Mouse (Mus musculus) thymus, adult 2 months (tissue): ENCODE data around the gene Cilp. TPM values are rescaled to one million over a fixed set of nuclear protein-coding genes. Genes with fewer than 3 reads are reported as not detected.

Experiments used
- DNase-seq: peaks from one replicate; pipeline ENCODE4 v3.0.0; 2021
- H3K27ac ChIP-seq: fragments of 200-500 bp; 2 replicates; pipeline ENCODE4 v1.5.1; 2012; ENCODE audit warnings: low read length, control low read depth; ENCODE audit not compliant: control insufficient read depth, insufficient read depth
- H3K27me3 ChIP-seq: fragments of 200-500 bp; 2 replicates; pipeline ENCODE4 v1.6.1; 2012; ENCODE audit warnings: mild to moderate bottlenecking, low read length, moderate library complexity, mixed read lengths; ENCODE audit not compliant: control insufficient read depth, insufficient read depth
- H3K36me3 ChIP-seq: fragments of 200-500 bp; 2 replicates; pipeline ENCODE4 v1.6.1; 2012; ENCODE audit warnings: mild to moderate bottlenecking, low read length, moderate library complexity; ENCODE audit not compliant: control insufficient read depth, insufficient read depth
- H3K4me1 ChIP-seq: fragments of 200-500 bp; replicated peaks from 2 replicates; pipeline ENCODE4 v1.6.1; 2012; ENCODE audit warnings: low read length; ENCODE audit not compliant: control insufficient read depth, insufficient read depth
- H3K4me3 ChIP-seq: fragments of 200-500 bp; 2 replicates; pipeline ENCODE4 v1.5.1; 2012; ENCODE audit warnings: mild to moderate bottlenecking, low read length, control low read depth, moderate library complexity; ENCODE audit not compliant: control insufficient read depth, insufficient read depth
- CTCF ChIP-seq: fragments of 200-500 bp; IDR thresholded peaks from 2 replicates; pipeline ENCODE4 v1.5.1; 2012; ENCODE audit warnings: mild to moderate bottlenecking, control low read depth, low read length, moderate library complexity, borderline replicate concordance; ENCODE audit not compliant: control insufficient read depth, poor library complexity, insufficient read depth; ENCODE audit errors: extremely low read depth
- POLR2A ChIP-seq: fragments of 200-500 bp; IDR thresholded peaks from 2 replicates; pipeline ENCODE4 v1.6.1; 2012; ENCODE audit warnings: mild to moderate bottlenecking, low read length, control low read depth, moderate library complexity; ENCODE audit not compliant: control insufficient read depth, poor library complexity, insufficient read depth; ENCODE audit errors: extremely low read depth
- WGBS: fragments of 180-500 bp; shearing (Covaris S2); methylation state at CpG from one replicate; pipeline ENCODE4 v1.1.7; 2018; 5-methylcytosine and 5-hydroxymethylcytosine counted together
- polyA plus RNA-seq: library from polyadenylated mRNA; depleted of rRNA; stranded (reverse); fragments of >200 nt; gene quantifications from 2 replicates; pipeline ENCODE4 v1.2.3, GENCODE M21; 2012

The Cilp gene
- polyA plus RNA-seq, 1 experiment = 1.8 TPM

- no peak overlapping the region for H3K27ac ChIP-seq
- TF ChIP-seq POLR2A (no peak), CTCF (no peak)
- WGBS = 2% methylated on average over 5 of the region's 5 CpGs
- peaks cover 5% of the 10 kb centered on the region for H3K4me1 ChIP-seq
- no peak overlapping the region for H3K4me3 ChIP-seq
- H3K27me3 ChIP-seq = no peaks in the 10 kb centered on the region
- H3K36me3 ChIP-seq = 0 out of 2 replicates have a peak, but pooled peaks cover 3% of the 10 kb centered on the region
- DNase-seq = no peak
Observed at GRCm38 (mm10) chr9:65293119-65293518, 28.1 kb downstream of the Cilp start.

- Histone ChIP-seq H3K4me3 (peak overlapping the region; percentile 25), H3K4me1 (peaks cover 5% of the 10 kb centered on the region), H3K36me3 (0 out of 2 replicates have a peak, but pooled peaks cover 3% of the 10 kb centered on the region), H3K27me3 (no peaks in the 10 kb centered on the region), H3K27ac (no peak overlapping the region)
- TF ChIP-seq CTCF = no peak
- no peak for TF ChIP-seq POLR2A
- under 1% methylated on average over 9 of the region's 9 CpGs for WGBS
- no peak for DNase-seq
Observed at GRCm38 (mm10) chr9:65293580-65293972, 28.6 kb downstream of the Cilp start.

GRCm38 (mm10) chr9:65293973-65294715 is 29.2 kb downstream of the Cilp start, which contains the start of gene Clpx:
Clpx (plus strand) TSS chr9:65294260.
- peak; percentile 65 for TF ChIP-seq POLR2A
- no peak for TF ChIP-seq CTCF
- Histone ChIP-seq H3K27me3 (no peaks in the 10 kb centered on the region), H3K4me1 (peaks cover 5% of the 10 kb centered on the region), H3K36me3 (0 out of 2 replicates have a peak, but pooled peaks cover 3% of the 10 kb centered on the region), H3K27ac (no peak within 1 kb of the TSS), H3K4me3 (peak within 1 kb of the TSS; percentile 73)
- peak; percentile 97 for DNase-seq
- under 1% methylated on average over 71 of the region's 71 CpGs for WGBS

GRCm38 (mm10) chr9:65294716-65295378 is 29.9 kb downstream of the Cilp start:
- Histone ChIP-seq H3K36me3 (peaks cover 7% of the 10 kb centered on the region), H3K4me1 (peaks cover 5% of the 10 kb centered on the region), H3K27ac (no peak overlapping the region), H3K4me3 (peak overlapping the region; percentile 73), H3K27me3 (no peaks in the 10 kb centered on the region)
- 2% methylated on average over 28 of the region's 28 CpGs for WGBS
- TF ChIP-seq POLR2A = no peak
- no peak for TF ChIP-seq CTCF
- DNase-seq = no peak

- 99% methylated on average over 2 of the region's 2 CpGs for WGBS
- DNase-seq = no peak
- Histone ChIP-seq H3K27ac (no peak overlapping the region), H3K4me3 (no peak overlapping the region), H3K27me3 (no peaks in the 10 kb centered on the region), H3K36me3 (peaks cover 25% of the 10 kb centered on the region), H3K4me1 (peaks cover 5% of the 10 kb centered on the region)
- no peak for TF ChIP-seq CTCF
- TF ChIP-seq POLR2A = no peak
Observed at GRCm38 (mm10) chr9:65297056-65297455, 32.1 kb downstream of the Cilp start.

- Histone ChIP-seq H3K4me3 (no peak overlapping the region), H3K27me3 (no peaks in the 10 kb centered on the region), H3K4me1 (peaks cover 5% of the 10 kb centered on the region; the same call in 1 of the 2 replicates), H3K36me3 (peaks cover 42% of the 10 kb centered on the region), H3K27ac (no peak overlapping the region)
- WGBS = 92% methylated on average over 3 of the region's 3 CpGs
- no peak for DNase-seq
- TF ChIP-seq CTCF = no peak
- no peak for TF ChIP-seq POLR2A
Observed at GRCm38 (mm10) chr9:65298761-65299160, 33.8 kb downstream of the Cilp start.

- Histone ChIP-seq H3K27me3 (no peaks in the 10 kb centered on the region), H3K27ac (no peak overlapping the region), H3K36me3 (peaks cover 49% of the 10 kb centered on the region), H3K4me1 (peaks cover 4% of the 10 kb centered on the region; the same call in 1 of the 2 replicates), H3K4me3 (no peak overlapping the region)
- TF ChIP-seq CTCF = no peak
- no peak for TF ChIP-seq POLR2A
- WGBS = 99% methylated on average over 7 of the region's 7 CpGs
- DNase-seq = no peak
Observed at GRCm38 (mm10) chr9:65299650-65300049, 34.7 kb downstream of the Cilp start.
